Mouse (Mus musculus) testis, adult 2 months (tissue): ENCODE measurements around the gene Pgm5.

Experiments used
- CTCF ChIP-seq: fragments of 200-500 bp; IDR thresholded peaks from 2 replicates; pipeline ENCODE4 v1.5.1; 2012; ENCODE audit warnings: low read depth, mild to moderate bottlenecking, inconsistent platforms, low read length, moderate library complexity; ENCODE audit not compliant: control insufficient read depth, insufficient read depth, insufficient replicate concordance
- POLR2A ChIP-seq: fragments of 200-500 bp; IDR thresholded peaks from 2 replicates; pipeline ENCODE4 v1.6.1; 2012; ENCODE audit warnings: low read depth, mild to moderate bottlenecking, inconsistent platforms, low read length, moderate library complexity; ENCODE audit not compliant: control insufficient read depth

DNA sequence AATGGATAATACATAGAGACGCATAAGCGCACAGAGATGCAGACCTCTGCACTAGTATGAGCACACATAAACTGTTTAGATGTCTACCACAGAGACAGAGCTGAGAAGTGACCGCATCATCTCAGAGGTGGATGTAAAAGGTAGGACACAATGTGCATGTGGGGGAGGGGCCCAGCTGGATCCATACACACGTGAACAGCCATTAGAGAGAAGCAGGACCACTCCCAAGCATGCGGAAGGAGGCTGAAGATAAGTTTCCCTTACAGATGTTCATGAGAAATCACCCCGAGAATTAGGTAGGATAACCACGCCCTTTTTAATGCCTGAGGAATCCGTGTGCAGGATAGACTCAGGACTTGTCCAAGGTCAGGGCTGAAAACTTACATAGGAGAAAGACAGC, 75.8 kb downstream of the Pgm5 start:
- TF ChIP-seq POLR2A (no peak), CTCF (no peak)
